Mouse (Mus musculus) CH12.LX (cell line): ENCODE measurements at regions not wholly inside any gene's neighbourhood (a gene's known extent, or its start where the extent isn't known, plus 50 kb on each side); places are given as distances from the start of the nearest gene placed in this dataset.
A peak's percentile ranks its signal among the peaks of the same experiment; 100 is the strongest.

Experiments
- CTCF ChIP-seq, 2 experiments: IDR thresholded peaks in 1 of 2; conservative IDR thresholded peaks in 1 of 2; 2 replicates each; pipeline ENCODE4 v1.5.1; 2011 to 2012; ENCODE audit warnings: low read depth in 2 of 2, low read length in 2 of 2, improper control_type of control experiment in 1 of 2, inconsistent platforms in 1 of 2, mild to moderate bottlenecking in 1 of 2, moderate library complexity in 1 of 2
- MAX ChIP-seq: IDR thresholded peaks from 2 replicates; pipeline ENCODE4 v1.6.1; 2011; ENCODE audit warnings: low read length, improper control_type of control experiment
- NRF1 ChIP-seq: IDR thresholded peaks from 2 replicates; pipeline ENCODE4 v1.6.1; 2014; ENCODE audit warnings: low read depth, mild to moderate bottlenecking, inconsistent platforms, low read length, improper control_type of control experiment, moderate library complexity
- POLR2A ChIP-seq: IDR thresholded peaks from 2 replicates; pipeline ENCODE4 v1.6.1; 2011; ENCODE audit warnings: low read depth, mild to moderate bottlenecking, improper control_type of control experiment, low read length
- TBP ChIP-seq: conservative IDR thresholded peaks from 2 replicates; pipeline ENCODE4 v1.6.1; 2011; ENCODE audit warnings: low read depth, low read length, improper control_type of control experiment

DNA sequence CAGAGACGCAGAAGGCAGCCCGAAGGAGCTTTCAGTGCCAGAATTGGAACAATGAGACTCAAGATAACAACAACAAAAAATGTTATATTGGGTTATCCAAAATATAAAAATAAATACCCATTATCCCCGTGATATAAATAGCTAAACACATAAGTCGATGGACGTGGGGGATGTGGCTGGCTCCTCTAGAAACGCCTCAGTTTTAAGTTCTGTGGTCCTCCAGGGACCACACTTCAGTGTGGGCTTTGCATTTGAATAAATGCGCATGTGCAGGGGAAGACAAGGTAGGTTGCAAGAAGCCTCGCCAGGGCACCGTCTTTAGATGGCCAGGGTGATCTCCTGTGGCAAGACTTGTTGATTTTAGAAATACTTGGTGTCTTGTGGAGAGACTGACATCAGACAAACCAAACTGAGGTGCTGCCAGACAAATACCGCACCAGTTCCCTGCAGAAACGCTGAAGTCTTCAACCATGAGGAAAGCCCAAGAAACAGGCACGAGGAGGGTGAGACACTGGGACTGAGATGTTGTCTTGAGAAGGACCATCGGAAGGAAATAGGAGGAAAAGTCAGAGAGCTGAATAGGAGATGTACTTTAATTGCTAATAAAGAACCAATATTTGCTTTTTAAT lies 117.2 kb upstream of the L3mbtl3 start:
- TF ChIP-seq POLR2A (peak; percentile 75; the same call in 1 of the 2 replicates), MAX (peak; percentile 100), CTCF (conservative IDR thresholded peaks at IDR 0.05 in 1 of 2, IDR thresholded peaks at IDR 0.05 in 1 of 2; ENCODE audit: low read depth in 2 of 2, low read length in 2 of 2) (0 out of 4 replicates have a peak, but pooled peaks of 1 of the 2 experiments have one; percentile 14), NRF1 (peak; percentile 87), TBP (peak; percentile 85)
